Mouse (Mus musculus): ENCODE results near the gene Itgb2. TPM values are rescaled to one million over a fixed set of nuclear protein-coding genes. Genes with fewer than 3 reads are reported as not detected.

Gene Itgb2
- polyA plus RNA-seq, 1 experiment, result 19.2 TPM

DNA sequence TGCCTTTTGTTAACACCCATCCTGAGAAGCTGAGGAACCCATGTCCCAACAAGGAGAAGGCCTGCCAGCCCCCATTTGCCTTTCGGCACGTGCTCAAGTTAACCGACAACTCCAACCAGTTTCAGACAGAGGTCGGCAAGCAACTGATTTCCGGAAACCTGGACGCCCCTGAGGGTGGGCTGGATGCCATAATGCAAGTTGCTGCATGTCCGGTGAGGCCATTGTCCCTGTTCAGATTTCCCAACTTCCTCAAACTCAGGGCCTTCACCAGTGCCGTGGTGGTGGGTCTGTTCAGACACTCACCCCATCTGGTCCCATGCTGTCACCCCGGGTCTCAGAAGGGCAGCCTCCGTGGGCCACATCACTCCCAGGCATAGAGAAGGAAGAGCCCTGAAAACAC, 18.5 kb downstream of the Itgb2 start:
- DNase-seq (ENCODE audit: low spot score), result no peak

DNA sequence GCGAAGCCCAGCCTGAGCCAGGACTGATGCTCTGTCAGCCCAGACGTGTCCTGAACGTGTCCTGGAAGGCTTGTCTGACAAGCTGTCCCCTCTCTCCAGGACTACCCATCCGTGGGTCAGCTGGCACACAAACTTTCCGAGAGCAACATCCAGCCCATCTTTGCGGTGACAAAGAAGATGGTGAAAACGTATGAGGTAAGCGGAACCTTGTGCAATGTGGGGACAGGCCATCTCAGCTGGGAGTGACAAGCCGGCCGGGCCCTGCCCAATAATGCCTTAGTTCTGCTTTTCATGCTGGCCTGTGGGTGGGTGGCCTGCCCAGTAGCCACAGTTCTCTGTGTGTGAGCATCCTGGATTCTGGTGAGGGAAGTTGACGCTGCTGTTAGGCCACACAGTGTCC, 20.8 kb downstream of the Itgb2 start:
- DNase-seq (ENCODE audit: low spot score), result no peak

DNA sequence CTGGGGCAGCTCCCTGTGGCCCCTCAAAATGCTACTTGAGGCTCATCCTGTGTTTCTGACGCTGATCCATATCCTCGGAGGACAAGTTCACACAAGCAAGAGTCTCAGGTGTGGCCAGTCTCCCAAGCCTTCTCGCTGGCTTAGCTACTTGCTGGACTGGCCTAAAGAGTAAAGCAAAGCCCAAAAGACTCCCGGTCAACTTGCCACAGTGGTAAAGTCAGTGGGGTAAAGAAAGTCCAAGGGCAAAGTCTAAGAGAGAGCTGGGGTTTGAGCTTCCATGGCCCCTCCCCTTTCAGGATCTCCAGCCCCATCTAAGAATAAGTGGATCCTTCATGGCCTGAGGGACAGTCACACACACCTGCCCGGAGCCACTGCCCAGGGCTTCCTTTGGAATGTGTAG, 22.1 kb downstream of the Itgb2 start:
- DNase-seq (ENCODE audit: low spot score), result no peak

DNA sequence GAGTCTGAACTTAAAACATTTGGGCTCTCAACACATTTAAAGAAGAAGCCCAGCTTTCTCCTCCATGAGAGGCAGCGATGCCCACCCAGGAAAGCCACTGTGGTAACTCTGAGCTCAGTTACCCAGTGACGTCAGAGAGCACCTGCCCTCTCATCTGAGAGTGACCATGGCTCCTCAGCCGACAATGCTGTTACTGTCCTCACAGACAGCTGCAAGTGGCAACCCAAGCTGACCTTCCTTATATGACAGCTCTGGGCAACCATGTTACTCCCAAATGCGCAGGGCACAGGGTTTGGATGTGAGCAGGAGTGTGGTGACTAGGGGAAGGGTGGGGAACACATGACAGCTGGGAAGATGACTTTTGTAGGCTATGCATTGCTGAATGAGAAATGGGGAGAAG, 23.2 kb downstream of the Itgb2 start:
- DNase-seq (ENCODE audit: low spot score), result no peak

DNA sequence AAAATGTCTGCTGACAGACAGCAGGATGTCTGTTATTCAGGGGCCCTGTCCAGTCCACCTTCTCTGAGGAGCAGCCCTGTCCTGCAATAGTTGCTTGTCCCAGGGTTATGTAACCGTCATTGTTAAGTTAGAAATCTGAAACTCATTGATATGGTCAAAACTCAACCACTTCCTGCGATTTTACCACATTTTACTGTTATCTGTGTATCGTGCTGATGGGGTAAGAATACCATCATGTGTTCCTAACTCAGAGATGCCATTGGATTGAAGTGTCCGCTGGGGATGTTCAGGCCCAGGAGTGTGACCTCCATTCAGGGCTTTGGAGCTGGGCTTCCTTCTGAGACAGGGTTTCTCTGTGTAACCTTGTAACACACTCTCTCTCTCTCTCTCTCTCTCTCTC, 24.9 kb downstream of the Itgb2 start:
- DNase-seq (ENCODE audit: low spot score), result no peak

DNA sequence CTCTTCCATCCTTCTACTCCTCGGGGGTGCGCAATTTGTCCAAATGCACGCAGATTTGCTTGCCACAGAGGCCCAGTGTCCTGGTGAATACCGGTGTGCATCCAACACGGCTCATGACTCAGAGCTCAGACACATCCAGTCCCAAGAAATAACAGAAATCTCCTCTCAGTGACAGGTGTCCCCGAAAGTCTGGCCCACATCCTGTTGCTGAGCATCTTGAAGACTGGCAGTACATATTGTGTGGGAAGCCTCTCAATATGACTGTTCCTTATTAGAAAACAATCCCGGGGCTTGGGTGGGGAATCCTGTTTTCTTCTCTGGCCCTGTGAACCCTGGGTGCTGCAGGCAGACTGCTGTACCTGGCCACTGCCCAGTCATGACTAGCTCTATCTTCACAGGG, 26.6 kb downstream of the Itgb2 start:
- no peak for DNase-seq (ENCODE audit: low spot score)

DNA sequence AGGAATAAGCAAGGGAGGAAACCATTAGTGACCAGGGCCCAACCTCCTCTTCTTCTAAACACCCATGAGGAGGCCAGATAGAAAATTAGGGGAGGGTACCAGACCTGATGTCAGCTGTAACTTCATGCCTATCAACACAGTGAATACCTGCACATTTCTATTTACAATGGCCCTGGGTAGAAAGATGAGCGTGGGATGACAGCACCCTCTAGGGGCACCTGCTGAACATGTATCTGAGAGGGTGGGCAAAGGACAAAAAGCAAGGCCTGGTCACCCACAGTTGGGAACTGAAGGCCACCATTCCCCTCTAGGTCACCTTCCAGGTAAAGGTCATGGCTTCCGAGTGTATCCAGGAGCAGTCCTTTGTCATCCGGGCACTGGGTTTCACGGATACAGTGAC, 27.6 kb downstream of the Itgb2 start:
- DNase-seq (ENCODE audit: low spot score), result no peak

DNA sequence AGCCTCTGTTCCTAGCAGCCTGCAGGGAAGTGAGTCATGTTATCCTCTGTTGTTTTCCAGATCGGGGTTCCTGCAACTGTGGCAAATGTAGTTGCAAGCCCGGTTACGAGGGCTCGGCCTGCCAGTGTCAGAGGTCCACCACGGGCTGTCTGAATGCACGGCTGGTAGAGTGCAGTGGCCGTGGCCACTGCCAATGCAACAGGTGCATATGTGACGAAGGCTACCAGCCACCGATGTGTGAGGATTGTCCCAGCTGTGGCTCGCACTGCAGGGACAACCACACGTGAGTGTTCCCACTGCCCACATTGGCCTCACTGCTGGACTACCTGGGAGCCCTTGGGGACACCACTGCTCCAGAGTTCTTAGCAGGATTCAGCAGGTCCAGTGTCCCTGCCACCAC, 30.0 kb downstream of the Itgb2 start:
- no peak for DNase-seq (ENCODE audit: low spot score)

DNA sequence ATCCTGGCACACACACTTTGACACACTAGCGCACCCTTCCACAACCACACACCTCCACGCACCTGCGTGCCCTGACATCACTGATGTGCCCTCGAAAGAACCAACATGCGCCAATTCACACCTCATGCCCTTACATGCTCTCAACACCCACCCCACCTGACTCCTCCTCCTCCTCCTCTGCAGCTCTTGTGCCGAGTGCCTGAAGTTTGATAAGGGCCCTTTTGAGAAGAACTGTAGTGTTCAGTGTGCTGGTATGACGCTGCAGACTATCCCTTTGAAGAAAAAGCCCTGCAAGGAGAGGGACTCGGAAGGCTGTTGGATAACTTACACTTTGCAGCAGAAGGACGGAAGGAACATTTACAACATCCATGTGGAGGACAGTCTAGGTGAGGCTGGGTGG, 30.8 kb downstream of the Itgb2 start:
- DNase-seq (ENCODE audit: low spot score), result no peak

DNA sequence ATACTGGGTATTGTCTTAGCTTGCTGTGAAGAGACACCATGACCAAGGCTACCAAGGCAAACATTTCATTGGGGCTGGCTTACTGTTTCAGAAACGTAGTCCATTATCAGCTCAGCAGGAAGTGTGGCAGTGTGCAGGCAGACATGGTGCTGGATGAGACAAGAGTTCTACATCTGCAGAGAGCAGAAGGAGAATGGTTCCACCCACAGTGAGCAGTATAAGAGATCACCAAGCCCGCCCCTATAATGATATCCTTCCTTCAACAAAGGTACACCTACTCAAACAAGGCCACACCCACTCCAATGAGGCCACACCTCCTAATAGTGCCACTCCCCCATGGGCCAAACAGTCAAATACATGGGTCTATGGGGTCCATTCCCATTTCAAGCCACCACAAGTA, 31.5 kb downstream of the Itgb2 start:
- no peak for DNase-seq (ENCODE audit: low spot score)

DNA sequence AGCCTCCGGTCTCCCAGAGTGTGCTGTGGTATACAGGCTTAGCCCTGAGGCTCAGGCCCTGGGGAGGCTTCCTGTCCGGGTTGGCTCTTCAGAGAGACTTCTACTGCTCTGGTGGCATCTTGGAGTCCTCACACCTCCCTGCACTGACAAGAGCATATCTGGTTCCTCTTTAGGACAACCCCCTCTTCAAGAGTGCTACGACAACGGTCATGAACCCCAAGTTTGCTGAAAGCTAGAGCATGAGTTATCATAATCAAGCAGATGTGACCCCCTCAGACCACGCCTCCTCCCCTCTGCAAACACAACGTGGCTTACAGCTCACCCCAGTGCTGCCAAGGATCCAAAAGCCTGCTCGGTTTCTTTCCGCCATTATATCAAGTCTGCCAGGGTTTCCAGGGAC, 35.0 kb downstream of the Itgb2 start:
- no peak for DNase-seq (ENCODE audit: low spot score)

DNA sequence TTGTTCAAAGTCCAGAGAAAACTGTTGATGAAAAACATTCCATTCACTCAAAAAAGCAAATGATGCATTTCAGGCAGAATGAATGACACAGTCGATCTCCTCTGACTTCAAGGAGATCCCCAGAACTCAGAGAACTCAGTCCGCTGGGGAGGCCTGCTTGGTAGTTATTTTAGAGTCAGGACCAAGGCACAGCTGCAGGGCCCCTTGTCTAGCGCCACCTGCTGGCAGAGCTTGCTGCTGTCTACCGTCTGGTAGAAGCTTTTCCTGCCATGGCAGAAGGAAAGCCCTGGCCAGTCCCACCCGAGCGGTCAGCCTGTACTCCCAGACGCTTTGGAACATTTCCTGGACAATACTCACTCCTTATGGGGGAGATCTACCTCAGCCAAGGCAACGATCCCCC, 36.6 kb downstream of the Itgb2 start:
- no peak for DNase-seq (ENCODE audit: low spot score)

DNA sequence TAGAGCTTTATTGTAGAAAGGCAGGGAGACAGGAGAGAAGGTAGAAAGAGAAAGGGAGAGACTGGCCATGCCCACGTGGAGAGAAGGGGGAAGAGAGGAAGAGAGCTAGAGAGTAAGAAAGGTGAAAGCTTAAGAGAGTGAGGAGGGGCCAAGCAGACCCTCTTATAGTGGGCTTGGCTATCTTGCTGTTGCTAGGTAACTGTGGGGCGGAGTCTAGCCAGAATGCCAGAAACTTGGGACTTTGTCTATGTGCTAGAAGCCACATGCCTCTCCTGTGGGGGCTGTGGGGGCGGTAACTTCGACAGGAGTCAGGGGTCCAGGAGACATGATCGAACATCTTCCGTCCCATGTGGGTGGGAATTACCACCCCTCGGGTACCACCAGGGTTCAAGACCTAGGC, 39.4 kb downstream of the Itgb2 start:
- no peak for DNase-seq (ENCODE audit: low spot score)

DNA sequence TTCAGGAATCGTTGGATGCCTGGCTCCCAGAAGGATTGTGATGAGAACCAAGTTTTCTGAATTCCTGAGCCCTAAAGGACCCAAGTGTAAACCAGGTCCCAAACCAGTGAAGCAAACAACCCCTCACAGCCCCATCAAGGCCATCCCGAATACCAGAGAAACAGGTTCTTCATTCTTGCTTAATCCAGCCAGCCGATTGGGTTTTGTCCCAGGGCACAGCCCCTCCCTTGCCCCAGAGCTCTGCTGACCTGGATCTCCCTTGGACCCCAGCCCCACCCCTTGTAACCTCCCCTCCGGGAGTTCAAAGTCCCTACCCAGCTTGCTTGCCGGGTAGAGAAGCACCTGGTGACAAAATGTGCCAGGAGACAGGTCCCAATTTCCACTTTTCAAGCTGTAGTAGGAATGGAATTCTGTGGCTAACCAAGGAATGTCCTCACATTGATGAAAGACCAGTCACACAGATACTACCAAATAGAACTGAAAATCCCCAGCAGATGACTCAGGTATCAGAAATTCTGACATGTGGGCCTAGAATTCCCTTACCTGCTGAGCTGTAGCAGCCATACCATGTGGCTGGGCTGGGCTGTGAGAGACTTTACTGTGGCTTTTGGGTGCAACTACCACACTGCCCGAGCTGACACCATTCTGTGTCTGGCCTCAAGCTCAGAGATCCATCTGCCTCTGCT, 40.1 kb downstream of the Itgb2 start:
- no peak for DNase-seq (ENCODE audit: low spot score)

DNA sequence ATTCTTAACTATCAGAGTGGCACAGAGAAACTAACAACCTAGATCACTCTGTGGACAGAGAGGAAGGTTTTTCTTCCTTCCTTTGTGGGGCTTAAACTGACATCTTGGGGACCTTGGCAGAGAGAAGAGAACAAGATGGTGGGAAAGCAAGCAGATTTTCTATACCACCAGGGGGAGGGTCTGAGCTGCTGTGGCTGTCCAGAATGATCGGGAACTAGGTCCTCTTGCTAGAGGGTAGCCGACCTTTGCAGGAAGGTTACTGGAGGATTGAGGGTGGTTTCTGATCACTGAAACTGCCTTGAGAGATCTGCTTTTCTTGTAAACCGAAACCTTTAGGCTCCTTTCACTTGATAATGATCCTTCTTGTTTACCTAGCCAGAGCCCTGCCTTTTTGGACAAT, 42.2 kb downstream of the Itgb2 start:
- DNase-seq (ENCODE audit: low spot score), result no peak

DNA sequence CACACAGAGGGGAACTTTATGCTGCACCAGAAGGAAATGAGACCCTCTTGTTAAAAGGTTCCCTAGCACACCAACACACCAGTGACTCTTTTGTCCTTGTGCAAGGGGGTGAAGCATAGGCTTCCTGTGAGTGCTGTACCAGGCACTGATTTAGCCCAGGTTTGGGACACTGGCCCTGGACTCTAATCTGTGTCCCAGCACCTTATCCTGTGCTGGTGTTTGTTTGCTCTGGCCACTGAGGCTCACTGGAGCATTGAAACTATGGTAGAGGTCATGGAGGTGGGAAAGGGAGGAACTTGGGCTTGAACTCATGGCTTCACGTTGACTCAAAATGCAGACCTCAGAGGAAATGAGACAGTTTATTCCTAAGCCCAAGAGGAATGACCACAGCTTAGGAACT, 43.1 kb downstream of the Itgb2 start:
- DNase-seq (ENCODE audit: low spot score), result no peak

DNA sequence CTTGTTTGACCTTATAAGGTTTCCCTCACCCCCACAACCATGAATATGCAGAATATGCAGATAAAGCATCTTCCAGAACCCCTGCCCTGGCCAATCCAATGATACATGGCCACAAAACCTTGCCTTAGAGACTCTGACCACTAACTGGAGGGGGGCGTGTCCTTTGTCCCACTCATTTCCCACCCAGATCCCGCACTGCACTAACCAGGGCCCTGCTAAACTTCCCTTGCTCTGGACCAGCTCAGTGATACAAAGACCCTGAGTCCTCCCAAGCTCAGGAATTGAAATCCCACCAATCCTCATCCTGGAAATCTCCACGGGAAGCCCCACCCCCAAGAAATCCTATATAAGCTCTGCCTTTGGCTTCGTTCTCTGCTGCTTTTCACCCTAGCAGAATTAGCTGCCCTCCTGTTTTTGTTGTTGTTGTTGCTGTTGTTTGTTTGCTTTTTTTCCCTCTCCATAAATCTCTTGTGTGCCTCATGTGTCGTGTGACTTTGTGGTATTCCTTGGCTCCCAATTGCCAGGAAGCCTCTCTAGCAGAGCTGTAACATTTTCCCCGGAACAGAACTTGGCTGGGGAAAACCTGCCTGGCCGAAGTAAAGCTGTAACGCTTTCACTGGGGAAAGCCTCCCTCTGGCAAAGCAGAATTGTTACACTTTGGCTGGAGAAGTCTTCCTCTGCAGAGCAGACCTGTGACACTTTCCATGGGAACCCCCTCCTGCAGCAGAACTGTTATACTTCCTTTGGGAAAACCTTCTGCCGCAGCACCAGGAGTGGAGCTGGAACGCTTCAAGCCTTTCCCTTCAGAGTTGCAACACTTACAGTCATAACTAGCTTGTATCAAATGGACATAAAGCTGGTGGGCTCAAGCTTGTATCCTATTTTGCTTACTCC, 50.2 kb downstream of the Itgb2 start:
- no peak for DNase-seq (ENCODE audit: low spot score)

DNA sequence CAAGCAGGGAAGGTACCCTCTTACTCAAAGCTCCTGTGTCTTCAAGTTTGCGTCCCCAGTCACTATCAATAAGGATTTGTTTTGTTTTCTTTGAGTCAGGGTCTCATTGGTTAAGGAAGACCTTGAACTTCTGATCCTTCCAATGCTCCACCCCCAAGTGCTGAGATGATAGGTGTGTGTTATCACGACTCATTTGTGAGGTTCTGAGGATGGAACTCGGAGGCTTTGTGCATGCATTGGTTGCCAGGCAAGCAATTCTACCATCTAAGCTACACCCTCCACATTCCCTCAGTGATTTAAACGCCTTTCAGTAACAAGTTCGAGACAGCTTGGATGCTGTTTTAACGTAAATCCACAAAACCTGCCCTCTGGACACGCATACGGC, 51.0 kb downstream of the Itgb2 start:
- DNase-seq (ENCODE audit: low spot score), result no peak

DNA sequence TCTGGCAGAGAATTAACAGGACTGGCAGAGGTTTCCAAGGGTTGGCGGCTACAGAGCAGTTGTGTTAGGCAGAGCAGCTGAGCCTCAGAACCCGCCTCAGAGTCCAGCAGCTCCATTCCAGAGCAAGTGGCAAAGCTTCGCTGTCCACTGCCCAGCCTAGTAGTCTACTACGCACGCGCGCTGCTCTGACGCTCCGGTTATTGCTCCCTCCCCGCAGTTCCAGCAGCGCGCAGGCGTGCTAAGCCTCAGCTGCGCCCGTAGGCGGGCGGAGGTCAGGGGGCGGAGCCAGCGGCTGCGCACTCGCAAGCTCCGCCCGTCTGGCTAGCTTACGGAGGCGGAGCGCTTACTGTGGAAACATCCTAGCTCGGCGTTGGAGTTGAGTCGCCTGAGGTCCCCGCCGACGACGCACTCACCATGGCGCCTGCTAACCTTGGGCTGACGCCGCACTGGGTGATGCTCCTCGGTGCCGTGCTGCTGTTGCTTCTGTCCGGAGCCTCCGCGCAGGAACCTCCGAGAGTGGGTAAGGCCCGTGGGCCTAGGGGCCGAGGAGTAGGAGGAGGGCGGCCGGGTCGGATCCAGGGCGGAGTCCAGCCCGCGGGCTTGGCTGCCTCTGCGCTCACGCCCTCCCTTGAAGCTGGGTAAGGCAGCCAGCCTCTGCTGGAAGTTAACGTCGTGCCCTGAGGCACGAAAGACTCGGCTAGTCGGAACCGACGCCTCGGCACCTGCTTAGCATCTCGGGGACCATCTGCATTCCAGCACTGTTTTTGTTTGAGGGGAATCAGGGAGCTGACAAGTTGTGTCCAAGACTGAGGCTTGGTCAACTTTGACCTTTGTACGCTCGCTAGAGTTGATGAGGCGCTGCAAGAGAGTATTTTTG, 51.6 kb downstream of the Itgb2 start, which contains the start of gene Pttg1ip:
Pttg1ip (plus strand) TSS at position 313 of the 877 bp plus-strand sequence.
- peak; percentile 84 for DNase-seq (ENCODE audit: low spot score)

DNA sequence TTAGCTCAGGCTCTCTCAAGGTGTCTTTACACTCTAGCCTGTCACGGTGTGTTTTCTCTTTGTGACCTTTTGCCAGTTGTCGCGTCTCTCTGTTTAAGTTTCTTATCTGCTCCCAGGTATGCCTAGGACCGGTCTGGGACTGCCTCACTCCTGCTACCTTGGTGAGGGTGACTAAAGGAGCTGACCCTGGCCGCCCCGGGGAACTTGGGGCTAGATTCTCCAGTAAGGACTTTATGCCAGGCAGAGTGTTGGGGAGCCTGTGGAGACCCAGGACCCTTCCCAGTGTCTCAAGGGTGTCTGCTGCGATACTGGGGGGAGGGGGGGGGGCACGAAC, 52.2 kb downstream of the Itgb2 start:
- DNase-seq (ENCODE audit: low spot score), result no peak

DNA sequence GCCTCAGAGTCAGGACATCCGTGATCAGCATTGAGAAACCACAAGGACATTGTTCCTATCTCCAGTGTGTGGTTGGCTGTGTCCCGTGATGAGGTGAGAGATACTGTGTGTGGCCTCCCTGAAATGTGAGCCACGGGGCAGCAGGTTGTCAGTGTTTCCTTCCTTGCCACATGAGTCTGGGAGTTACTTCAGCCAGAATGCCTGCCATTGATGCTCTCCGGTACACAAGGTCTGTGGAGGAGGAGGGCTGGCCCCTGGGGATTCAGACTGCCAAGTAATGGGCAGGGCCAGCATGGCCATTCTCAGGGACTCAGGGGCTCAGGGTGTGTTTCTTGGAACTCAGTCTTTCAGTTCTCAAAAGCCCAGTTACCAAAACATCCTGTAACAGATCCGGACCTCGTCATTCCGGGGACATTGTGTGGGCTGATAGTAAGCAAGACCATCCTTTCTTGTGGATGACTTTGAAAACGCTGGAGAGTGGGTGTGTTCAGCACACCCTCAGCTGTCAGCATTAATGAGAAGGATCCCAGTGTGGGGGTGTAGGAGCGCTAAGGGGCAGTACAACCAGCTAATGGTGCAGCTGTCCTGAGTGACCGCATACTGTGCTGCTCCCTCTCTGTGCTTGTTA, 53.9 kb downstream of the Itgb2 start:
- DNase-seq (ENCODE audit: low spot score), result no peak

DNA sequence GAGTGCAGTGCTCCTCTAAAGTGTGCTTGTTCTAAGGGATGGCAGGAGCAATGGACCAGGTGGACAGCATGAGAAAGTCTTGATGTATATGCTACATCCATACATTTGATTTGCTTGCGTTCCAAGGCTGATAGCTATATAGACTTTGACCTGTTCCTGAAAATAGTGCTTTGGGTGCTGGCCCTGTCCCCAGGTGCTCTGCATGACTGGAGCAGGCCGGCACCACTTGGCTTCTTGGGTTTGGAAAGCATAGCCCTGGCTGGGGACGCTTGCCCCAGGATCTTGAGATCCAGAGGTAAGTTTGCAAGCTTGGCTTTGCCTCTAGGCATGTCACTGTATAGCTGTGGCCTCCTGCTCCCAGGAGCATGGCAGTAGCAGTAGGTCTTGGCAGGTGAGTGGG, 56.6 kb downstream of the Itgb2 start:
- DNase-seq (ENCODE audit: low spot score), result no peak

Measured in urinary bladder, adult 2 months (tissue).